Mouse (Mus musculus) erythroblast, embryonic 14.5 days (primary cell): ENCODE measurements at regions not wholly inside any gene's neighbourhood (a gene's known extent, or its start where the extent isn't known, plus 50 kb on each side); places are given as distances from the start of the nearest gene placed in this dataset.

Experiments
- GATA1 ChIP-seq: IDR thresholded peaks from 2 replicates; pipeline ENCODE4 v1.6.1; 2012; ENCODE audit warnings: low read length, inconsistent platforms, mixed read lengths
- TAL1 ChIP-seq: IDR thresholded peaks from 3 replicates; pipeline ENCODE4 v1.6.1; 2012; ENCODE audit warnings: low read length, inconsistent platforms, mixed read lengths

GRCm38 (mm10) chr10:98041766-98042165 lies 315.2 kb upstream of the C030005K15Rik start:
- TF ChIP-seq GATA1 (no peak), TAL1 (no peak)
